Mouse (Mus musculus) embryonic fibroblast, embryonic 13.5 days (primary cell): ENCODE results near the gene Lnpep. TPM values are rescaled to one million over a fixed set of nuclear protein-coding genes. Genes with fewer than 3 reads are reported as not detected.
A peak's percentile ranks its signal among the peaks of the same experiment; 100 is the strongest.
"Not testable (repeated sequence)": the region's sequence is repeated elsewhere in the genome, so short reads cannot be mapped to it uniquely, and the experiment has no call there.

Experiments
- H3K27ac ChIP-seq: 2 replicates; pipeline ENCODE4 v1.5.1; 2012; ENCODE audit warnings: low read length, control low read depth, inconsistent platforms; ENCODE audit not compliant: insufficient read depth
- H3K4me1 ChIP-seq: 2 replicates; pipeline ENCODE4 v1.6.1; 2011; ENCODE audit warnings: low read length; ENCODE audit not compliant: control insufficient read depth, insufficient read depth
- H3K4me3 ChIP-seq: 2 replicates; pipeline ENCODE4 v1.5.1; 2011; ENCODE audit warnings: mild to moderate bottlenecking, control low read depth, low read length; ENCODE audit not compliant: insufficient read depth
- CTCF ChIP-seq: IDR thresholded peaks from 2 replicates; pipeline ENCODE4 v1.5.1; 2011; ENCODE audit warnings: mild to moderate bottlenecking, control low read depth, low read length, moderate library complexity, borderline replicate concordance; ENCODE audit not compliant: insufficient read depth
- POLR2A ChIP-seq: IDR thresholded peaks from 2 replicates; pipeline ENCODE4 v1.6.1; 2011; ENCODE audit warnings: low read depth, mild to moderate bottlenecking, control low read depth, low read length, moderate library complexity
- polyA plus RNA-seq: library from polyadenylated mRNA; stranded (reverse); fragments of >200 nt; gene quantifications from 2 replicates; pipeline ENCODE4 v1.2.4, GENCODE M21; 2011; ENCODE audit warnings: low read depth; ENCODE audit not compliant: missing spikeins, insufficient read length

Gene Lnpep
- polyA plus RNA-seq, result 78.7 and 92.3 TPM in 2 replicates

DNA sequence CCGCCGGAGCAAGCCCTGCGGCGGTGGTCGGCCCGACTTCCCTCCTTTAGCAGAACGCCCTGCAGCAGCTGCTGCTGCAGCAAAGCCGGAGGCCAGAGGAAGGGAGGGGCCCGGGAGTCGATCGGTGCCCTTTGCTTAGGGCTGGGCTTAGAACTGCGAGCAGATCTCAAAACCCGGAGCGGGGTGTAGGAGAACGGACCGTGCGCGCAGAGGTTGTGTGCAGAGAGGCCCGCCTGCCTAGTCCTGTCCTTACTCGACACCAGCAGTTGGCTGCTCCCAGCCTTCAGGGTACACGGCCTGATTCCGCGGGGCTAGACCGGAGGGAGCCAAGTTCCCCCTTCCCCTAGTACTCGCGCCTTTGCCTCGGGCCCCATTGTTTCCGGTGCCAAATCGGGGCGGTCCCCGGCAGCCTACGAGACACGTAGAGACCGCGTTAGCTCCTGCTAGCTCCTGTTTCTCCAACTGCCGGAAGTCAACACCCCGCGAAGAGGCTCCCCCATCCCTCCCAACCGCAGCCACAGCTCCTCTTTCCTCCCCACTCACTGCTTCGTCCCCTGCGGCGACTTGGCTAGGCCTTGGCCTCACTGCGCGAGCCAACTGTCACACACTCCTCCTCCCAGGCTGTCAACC, at the start of gene Lnpep:
Lnpep (minus strand) TSS at position 94 of the 630 bp plus-strand sequence.
- Histone ChIP-seq H3K4me3 (peak within 1 kb of the TSS; percentile 98), H3K27ac (peak within 1 kb of the TSS; percentile 93), H3K4me1 (peaks cover 2% of the 10 kb centered on the region; the same call in 1 of the 2 replicates)
- TF ChIP-seq CTCF (no peak), POLR2A (peak; percentile 85)

DNA sequence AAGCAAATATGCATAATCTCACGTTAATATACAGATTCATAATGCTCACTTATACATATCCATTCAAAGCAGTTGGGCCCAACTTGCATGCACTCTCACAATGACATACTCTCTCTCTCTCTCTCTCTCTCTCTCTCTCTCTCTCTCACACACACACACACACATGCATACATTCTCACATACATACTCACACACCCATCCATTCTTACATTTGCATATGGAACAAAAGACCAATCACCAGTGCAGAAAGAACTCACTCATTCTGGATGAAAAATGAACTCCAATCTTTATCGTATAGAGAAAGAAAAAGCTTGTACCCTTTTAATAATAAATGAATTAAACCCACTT, 31.0 kb upstream of the Lnpep start:
- TF ChIP-seq CTCF, result no peak
- H3K27ac ChIP-seq, result no peak overlapping the region
- H3K4me3 ChIP-seq, result no peak overlapping the region
- no peaks in the 10 kb centered on the region for H3K4me1 ChIP-seq

DNA sequence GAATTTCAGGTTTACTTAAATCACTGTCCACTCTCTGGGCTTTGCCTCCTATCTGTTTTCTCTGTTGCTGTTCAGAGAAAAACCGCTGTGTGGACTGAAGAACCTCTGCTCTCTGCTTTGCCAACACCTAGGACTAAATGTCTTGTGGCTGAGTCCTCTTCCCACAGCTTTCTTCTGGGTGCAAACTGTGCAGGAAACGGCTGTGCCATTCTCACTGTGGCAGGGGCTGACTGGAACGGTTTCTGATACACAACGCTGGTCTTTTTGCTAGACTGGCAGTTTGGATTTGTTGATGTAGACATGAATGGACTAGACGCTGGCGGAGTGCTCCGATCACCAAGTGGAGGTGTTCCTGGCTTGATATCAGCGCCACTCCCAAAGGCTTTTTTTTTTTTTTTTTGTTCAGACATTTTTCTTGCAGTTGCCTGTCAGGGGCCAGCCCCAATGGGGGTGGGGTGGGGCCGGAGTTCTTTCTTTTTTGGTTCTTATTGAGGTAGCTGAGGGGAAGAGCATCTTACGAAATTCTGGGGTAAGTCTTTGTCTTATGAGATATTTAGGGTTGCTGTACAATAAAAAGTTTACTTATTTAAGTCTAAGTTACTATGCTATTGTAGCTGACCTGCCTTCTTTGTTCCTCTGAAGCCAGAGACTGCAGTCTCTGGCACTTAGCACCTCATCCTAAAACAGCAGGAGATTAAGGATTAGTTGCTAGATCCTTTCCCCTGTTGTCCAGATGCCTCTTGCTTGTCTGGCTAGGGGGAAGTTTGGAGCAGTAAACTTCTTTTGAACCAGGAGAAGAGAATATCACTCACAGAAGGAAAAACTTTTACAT, 30.4 kb upstream of the Lnpep start:
- TF ChIP-seq POLR2A (no peak), CTCF (no peak)
- Histone ChIP-seq H3K27ac (no peak overlapping the region), H3K4me1 (no peaks in the 10 kb centered on the region), H3K4me3 (no peak overlapping the region)

DNA sequence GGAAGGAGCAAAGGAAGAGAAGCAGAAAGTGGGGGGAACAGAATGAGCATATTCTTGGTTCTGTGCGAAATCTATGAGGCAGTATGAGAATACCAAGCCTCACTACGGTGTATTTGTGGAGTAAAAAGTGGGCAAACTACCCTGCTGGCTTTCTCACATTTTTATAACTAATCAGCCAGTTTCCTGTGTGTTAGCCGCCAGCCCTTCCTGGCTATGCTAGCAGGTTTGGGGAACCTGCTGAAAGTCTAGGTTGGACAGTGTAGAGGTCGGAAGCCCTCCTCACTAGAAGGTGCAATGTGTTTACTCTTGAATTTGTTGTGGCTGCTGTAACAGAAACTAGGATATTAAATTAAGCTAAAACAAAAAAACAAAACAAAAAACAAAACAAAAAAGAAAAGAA, 27.7 kb upstream of the Lnpep start:
- H3K4me3 ChIP-seq, result no peak overlapping the region
- H3K27ac ChIP-seq, result no peak overlapping the region
- no peak for TF ChIP-seq CTCF
- no peaks in the 10 kb centered on the region for H3K4me1 ChIP-seq

DNA sequence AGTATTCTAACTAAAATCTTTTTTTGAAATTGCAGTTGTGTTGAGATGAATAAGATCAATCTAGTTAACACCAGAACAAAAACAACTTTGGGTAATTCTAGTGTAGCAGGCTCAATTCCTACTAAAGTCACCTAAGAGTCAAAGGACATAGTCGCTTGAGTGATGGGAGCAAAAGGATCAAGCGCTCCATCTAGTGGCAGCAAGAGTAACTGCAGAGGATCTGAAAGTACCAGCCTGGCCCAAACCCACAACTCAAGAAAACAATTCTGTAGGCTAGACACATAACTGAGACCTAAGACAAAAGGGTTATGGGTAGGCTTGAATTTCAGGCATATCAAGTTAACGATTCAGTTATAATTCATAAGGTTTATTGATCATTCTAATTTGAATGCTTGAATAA, 20.9 kb upstream of the Lnpep start:
- H3K4me3 ChIP-seq, result no peak overlapping the region
- no peaks in the 10 kb centered on the region for H3K4me1 ChIP-seq
- 0 out of 2 replicates have a peak, but pooled peaks have one; percentile 27 for TF ChIP-seq CTCF
- TF ChIP-seq POLR2A, result no peak
- H3K27ac ChIP-seq, result no peak overlapping the region

DNA sequence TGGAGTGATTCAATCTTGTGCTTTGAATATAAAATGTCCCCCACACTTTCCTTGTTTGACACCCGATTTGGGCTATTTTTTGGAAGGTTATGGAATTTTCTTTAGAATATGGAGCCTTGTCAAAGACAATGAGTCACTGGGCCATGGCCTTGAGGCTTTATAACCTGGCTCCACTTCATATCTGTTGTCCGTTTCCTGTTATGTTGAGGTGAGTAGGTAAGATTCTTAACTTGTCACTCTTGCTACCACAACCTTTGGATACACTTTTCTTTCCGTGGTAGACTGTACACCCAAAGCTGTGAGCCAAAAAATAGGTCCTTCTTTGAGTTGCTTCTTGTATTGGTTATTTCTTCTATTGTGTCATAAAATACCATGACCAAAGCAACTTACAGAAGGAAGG, 12.5 kb upstream of the Lnpep start:
- no peak overlapping the region for H3K4me3 ChIP-seq
- no peak overlapping the region for H3K27ac ChIP-seq
- no peak for TF ChIP-seq POLR2A
- TF ChIP-seq CTCF, result no peak
- H3K4me1 ChIP-seq, result no peaks in the 10 kb centered on the region

DNA sequence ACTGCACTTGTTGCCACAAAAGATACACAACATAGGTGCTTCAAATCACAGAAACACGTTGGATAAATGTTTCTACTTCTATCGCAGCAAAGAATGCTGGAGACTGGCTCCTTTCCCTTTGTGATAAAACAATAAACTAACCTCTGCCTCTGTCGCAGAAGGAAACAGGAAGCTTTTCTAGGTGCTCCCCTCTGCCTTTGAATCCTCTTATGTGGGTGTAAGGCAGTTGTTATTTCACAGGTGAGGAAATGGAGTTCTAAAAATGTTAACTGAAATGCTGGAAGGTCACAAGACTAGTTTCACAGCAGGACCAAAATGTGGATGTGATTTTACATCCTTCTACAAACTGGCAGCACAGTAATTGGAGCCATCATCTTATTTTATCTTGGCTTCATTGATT, 11.3 kb upstream of the Lnpep start:
- Histone ChIP-seq H3K4me1 (no peaks in the 10 kb centered on the region), H3K4me3 (no peak overlapping the region), H3K27ac (no peak overlapping the region)
- TF ChIP-seq POLR2A (no peak), CTCF (no peak)

DNA sequence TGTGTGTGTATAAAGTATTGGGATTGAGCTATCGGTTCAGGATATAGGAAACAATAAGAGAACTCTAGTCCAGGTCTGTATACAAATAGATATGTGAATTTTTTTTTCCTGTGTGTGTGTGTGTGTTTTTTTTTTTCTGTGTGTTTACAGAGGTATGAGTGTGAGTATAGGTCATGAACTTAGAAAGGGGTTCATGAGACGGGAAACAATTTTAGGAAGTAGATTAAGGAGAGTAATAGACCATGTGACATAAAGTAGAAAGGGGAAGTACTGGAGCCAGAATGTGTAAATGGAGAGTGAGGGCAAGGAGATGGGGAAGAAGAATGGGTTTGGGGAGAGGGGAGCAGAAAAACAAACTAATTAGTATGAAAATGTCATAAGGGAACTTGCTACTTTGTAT, 9.2 kb upstream of the Lnpep start:
- Histone ChIP-seq H3K4me3 (no peak overlapping the region), H3K27ac (no peak overlapping the region), H3K4me1 (no peaks in the 10 kb centered on the region)
- TF ChIP-seq CTCF (no peak), POLR2A (no peak)

- Histone ChIP-seq H3K4me1 (no peaks in the 10 kb centered on the region), H3K4me3 (no peak overlapping the region)
- TF ChIP-seq CTCF, result no peak
Measured at GRCm38 (mm10) chr17:17631985-17632384, 7.1 kb upstream of the Lnpep start.

GRCm38 (mm10) chr17:17628237-17628879, 3.5 kb upstream of the Lnpep start:
- not testable (repeated sequence) for H3K27ac ChIP-seq, H3K4me3 ChIP-seq, H3K4me1 ChIP-seq

More at GRCm38 (mm10) chr17:17631985-17632384, 7.1 kb upstream of the Lnpep start:
- H3K27ac ChIP-seq, result no peak overlapping the region
